Mouse (Mus musculus) adrenal gland, adult (tissue): Measurements from ENCODE around the gene Olfr1471.
"Not testable (repeated sequence)": the region's sequence is repeated elsewhere in the genome, so short reads cannot be mapped to it uniquely, and the experiment has no call there.

Experiments
- DNase-seq, 2 experiments: peaks; one replicate each; pipeline ENCODE4 v3.0.0; 2022 to 2023; ENCODE audit warnings: low spot score in 1 of 2; ENCODE audit not compliant: inconsistent age in 2 of 2

The Olfr1471 gene

GRCm38 (mm10) chr19:13443109-13443508 lies at the start of gene Olfr1471:
Gene Olfr1471 (plus strand): TSS chr19:13443409.
- not testable (repeated sequence) for DNase-seq

- DNase-seq = no peak
Observed at GRCm38 (mm10) chr19:13407549-13407948, 35.7 kb upstream of the Olfr1471 start, which contains the start of gene Olfr1469. Gene Olfr1469 (plus strand): TSS chr19:13407849.

GRCm38 (mm10) chr19:13455986-13456385 lies 12.8 kb downstream of the Olfr1471 start, which contains the start of gene Olfr1472:
Gene Olfr1472 (minus strand): TSS chr19:13456086.
- no peak for DNase-seq

- DNase-seq = not testable (repeated sequence)
Observed at GRCm38 (mm10) chr19:13469265-13469664, 26.1 kb downstream of the Olfr1471 start, which contains the start of gene Olfr1474. Gene Olfr1474 (plus strand): TSS chr19:13469565.

- DNase-seq = no peak
Observed at GRCm38 (mm10) chr19:13480096-13480495, 36.9 kb downstream of the Olfr1471 start, which contains the start of gene Olfr1475. Gene Olfr1475 (minus strand): TSS chr19:13480196.

- DNase-seq = no peak
Observed at GRCm38 (mm10) chr19:13500246-13500645, 57.0 kb downstream of the Olfr1471 start, which contains the start of gene Olfr1477. Gene Olfr1477 (plus strand): TSS chr19:13500546.
